Mouse (Mus musculus) cerebellum, adult 2 months (tissue): ENCODE data around the gene Acad10. TPM values are rescaled to one million over a fixed set of nuclear protein-coding genes. Genes with fewer than 3 reads are reported as not detected.
"Not testable (repeated sequence)": the region's sequence is repeated elsewhere in the genome, so short reads cannot be mapped to it uniquely, and the experiment has no call there.

Experiments used
- DNase-seq, 2 experiments: peaks; one replicate each; pipeline ENCODE4 v3.0.0; 2021
- H3K27ac ChIP-seq: fragments of 200-500 bp; 2 replicates; pipeline ENCODE4 v1.5.1; 2012; ENCODE audit warnings: low read length, control low read depth, inconsistent platforms; ENCODE audit not compliant: insufficient read depth
- H3K27me3 ChIP-seq: fragments of 200-500 bp; 2 replicates; pipeline ENCODE4 v1.6.1; 2012; ENCODE audit warnings: inconsistent platforms, mild to moderate bottlenecking, low read length, moderate library complexity; ENCODE audit not compliant: control insufficient read depth, insufficient read depth
- H3K4me1 ChIP-seq: fragments of 200-500 bp; 2 replicates; pipeline ENCODE4 v1.6.1; 2011; ENCODE audit warnings: low read length; ENCODE audit not compliant: control insufficient read depth, insufficient read depth
- H3K4me3 ChIP-seq: fragments of 200-500 bp; replicated peaks from 2 replicates; pipeline ENCODE3; 2011; ENCODE audit warnings: mild to moderate bottlenecking, low read depth, low read length, control low read depth; ENCODE audit not compliant: insufficient read depth
- CTCF ChIP-seq: fragments of 200-500 bp; IDR thresholded peaks from 2 replicates; pipeline ENCODE4 v1.5.1; 2011; ENCODE audit warnings: low read depth, mild to moderate bottlenecking, control low read depth, low read length, moderate library complexity, borderline replicate concordance; ENCODE audit not compliant: insufficient read depth
- POLR2A ChIP-seq: fragments of 200-500 bp; IDR thresholded peaks from 2 replicates; pipeline ENCODE4 v1.6.1; 2011; ENCODE audit warnings: low read length, control low read depth, borderline replicate concordance; ENCODE audit not compliant: insufficient read depth
- whole genome bisulfite sequencing: fragments of 180-500 bp; shearing (Covaris S2); methylation state at CpG from one replicate; pipeline ENCODE4 v1.1.7; 2018; 5-methylcytosine and 5-hydroxymethylcytosine counted together
- polyA plus RNA-seq: library from polyadenylated mRNA; depleted of rRNA; stranded (reverse); fragments of >200 nt; gene quantifications from 2 replicates; pipeline ENCODE4 v1.2.3, GENCODE M21; 2012

Gene Acad10
- polyA plus RNA-seq, 1 experiment, result 3.6 TPM

- WGBS, result 82% methylated on average over 4 of the region's 4 CpGs
- no peak overlapping the region for H3K27ac ChIP-seq
- TF ChIP-seq POLR2A, result no peak
- TF ChIP-seq CTCF, result no peak
- H3K27me3 ChIP-seq, result no peaks in the 10 kb centered on the region
- no peak overlapping the region for H3K4me3 ChIP-seq
- peaks cover 8% of the 10 kb centered on the region for H3K4me1 ChIP-seq
- DNase-seq, result no peak
Measured at GRCm38 (mm10) chr5:121692897-121693296, 32.6 kb upstream of the Acad10 start.

- not testable (repeated sequence) for H3K27me3 ChIP-seq, DNase-seq, H3K4me3 ChIP-seq, H3K4me1 ChIP-seq, H3K27ac ChIP-seq
- WGBS, result 56% methylated on average over 7 of the region's 7 CpGs
Measured at GRCm38 (mm10) chr5:121691436-121691835, 31.1 kb upstream of the Acad10 start.

GRCm38 (mm10) chr5:121690482-121691211 lies 30.3 kb upstream of the Acad10 start:
- 36% methylated on average over 7 of the region's 7 CpGs for WGBS
- no peak overlapping the region for H3K4me3 ChIP-seq
- DNase-seq, result peak; percentile 38 to 50
- no peak for TF ChIP-seq POLR2A
- TF ChIP-seq CTCF, result no peak
- no peak overlapping the region for H3K27ac ChIP-seq
- no peaks in the 10 kb centered on the region for H3K27me3 ChIP-seq
- H3K4me1 ChIP-seq, result peaks cover 8% of the 10 kb centered on the region

DNA sequence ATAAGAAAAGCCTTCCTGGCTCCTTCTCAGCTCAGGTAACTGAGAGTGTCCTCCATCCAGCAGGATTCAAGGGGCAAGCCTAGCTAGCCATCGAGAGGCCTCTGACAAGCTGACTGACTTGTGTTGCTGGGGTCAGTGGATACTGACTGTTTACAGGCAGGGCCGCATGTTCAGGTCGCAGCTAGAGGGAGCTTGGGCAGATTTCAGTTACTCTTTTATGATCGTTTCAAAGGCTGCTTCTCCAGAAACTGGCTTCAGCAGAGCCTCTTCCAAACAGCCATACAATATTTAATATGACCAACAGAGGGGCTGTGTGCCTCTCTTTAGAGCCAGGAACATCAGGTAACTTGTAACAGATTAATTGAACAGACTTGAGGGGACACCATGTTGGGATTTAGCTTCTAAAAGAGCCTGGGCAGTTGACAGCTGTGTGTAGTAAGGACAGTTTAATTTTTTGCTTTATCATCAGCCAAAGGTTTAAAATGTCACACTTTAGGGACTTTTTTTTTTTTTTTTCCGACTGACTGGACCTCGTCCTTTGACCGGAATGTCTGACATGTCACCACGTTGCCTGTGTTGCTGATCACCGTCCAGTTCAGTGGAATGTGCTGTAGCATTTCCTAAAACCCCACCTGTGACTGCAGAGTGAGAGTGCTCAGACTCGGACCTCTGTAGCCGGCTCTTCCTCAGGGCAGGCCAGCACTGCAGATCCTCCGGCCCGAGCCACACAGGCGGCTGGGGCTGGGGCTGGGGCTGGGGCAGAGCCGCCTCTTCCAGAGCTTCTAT lies 26.0 kb upstream of the Acad10 start:
- DNase-seq, result no peak
- WGBS, result 77% methylated on average over 15 of the region's 15 CpGs
- Histone ChIP-seq H3K4me1 (peaks cover 6% of the 10 kb centered on the region), H3K27me3 (no peaks in the 10 kb centered on the region), H3K27ac (no peak overlapping the region), H3K4me3 (no peak overlapping the region)
- no peak for TF ChIP-seq CTCF
- TF ChIP-seq POLR2A, result no peak

GRCm38 (mm10) chr5:121685495-121685894 lies 25.2 kb upstream of the Acad10 start:
- DNase-seq, result no peak
- H3K4me1 ChIP-seq, result peaks cover 3% of the 10 kb centered on the region
- no peak overlapping the region for H3K27ac ChIP-seq
- H3K27me3 ChIP-seq, result no peaks in the 10 kb centered on the region
- WGBS, result 69% methylated on average over 6 of the region's 6 CpGs
- TF ChIP-seq CTCF, result no peak
- TF ChIP-seq POLR2A, result no peak
- no peak overlapping the region for H3K4me3 ChIP-seq

DNA sequence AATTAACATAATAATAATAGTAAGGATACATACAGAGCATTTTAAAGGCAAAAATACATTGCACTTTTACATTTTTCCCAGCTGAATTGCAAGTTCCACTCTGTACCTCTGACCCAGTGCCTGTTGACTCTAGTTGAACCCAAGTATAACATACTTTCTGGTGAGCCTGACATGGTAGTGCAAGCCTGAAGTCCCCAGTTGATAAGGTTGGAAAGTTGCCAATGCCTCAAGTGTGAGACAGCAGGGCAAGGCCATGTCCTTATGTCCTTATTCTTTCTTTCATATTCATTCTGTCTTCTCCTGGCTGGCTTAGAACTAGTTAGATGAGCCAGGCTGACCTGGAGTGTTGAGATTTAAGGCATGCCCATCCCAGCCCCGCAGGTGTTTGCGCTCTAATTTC lies 21.9 kb upstream of the Acad10 start:
- Histone ChIP-seq H3K27me3 (no peaks in the 10 kb centered on the region), H3K4me3 (no peak overlapping the region), H3K4me1 (no peaks in the 10 kb centered on the region), H3K27ac (no peak overlapping the region)
- TF ChIP-seq CTCF, result no peak
- TF ChIP-seq POLR2A, result no peak
- no peak for DNase-seq
- 96% methylated on average over 2 of the region's 2 CpGs for WGBS

DNA sequence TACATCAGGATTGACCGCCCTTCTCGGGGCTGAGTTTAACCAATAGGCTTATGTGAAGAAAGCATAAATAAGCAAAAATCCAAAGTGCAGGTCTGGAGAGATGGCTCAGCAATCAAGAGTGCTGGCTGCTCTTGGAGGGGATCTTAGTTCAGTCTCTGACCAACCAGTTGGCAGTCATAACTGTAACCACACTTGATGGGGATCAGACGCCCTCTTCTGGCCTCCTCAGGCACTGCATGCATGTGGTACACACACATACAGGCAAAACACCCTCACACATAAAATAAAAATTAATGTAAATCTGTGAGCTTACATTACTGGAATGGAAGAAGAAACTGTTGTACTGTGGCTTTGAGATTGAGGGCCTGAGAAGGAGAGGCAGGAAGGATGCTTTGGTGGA lies 10.1 kb upstream of the Acad10 start:
- Histone ChIP-seq H3K27me3 (no peaks in the 10 kb centered on the region), H3K4me1 (no peaks in the 10 kb centered on the region), H3K4me3 (no peak overlapping the region), H3K27ac (no peak overlapping the region)
- DNase-seq, result no peak
- 81% methylated on average over 3 of the region's 3 CpGs for WGBS
- TF ChIP-seq CTCF, result peak; percentile 36; the same call in 1 of the 2 replicates
- no peak for TF ChIP-seq POLR2A

- Histone ChIP-seq H3K27ac (no peak overlapping the region), H3K27me3 (no peaks in the 10 kb centered on the region), H3K4me3 (no peak overlapping the region), H3K4me1 (no peaks in the 10 kb centered on the region)
- DNase-seq, result no peak
- TF ChIP-seq CTCF (no peak), POLR2A (no peak)
- WGBS, result 53% methylated on average over 6 of the region's 6 CpGs
Measured at GRCm38 (mm10) chr5:121668411-121668810, 8.1 kb upstream of the Acad10 start.
